Mouse (Mus musculus) yolk sac, embryonic 10.5 days (tissue): Measurements from ENCODE around the gene Phf12.

Source experiments
- DNase-seq: peaks from one replicate; pipeline ENCODE4 v3.0.0-alpha.2; 2017; ENCODE audit warnings: low spot score

Phf12 gene

GRCm38 (mm10) chr11:77970718-77971117 lies 11.8 kb upstream of the Phf12 start:
- DNase-seq = no peak

DNA sequence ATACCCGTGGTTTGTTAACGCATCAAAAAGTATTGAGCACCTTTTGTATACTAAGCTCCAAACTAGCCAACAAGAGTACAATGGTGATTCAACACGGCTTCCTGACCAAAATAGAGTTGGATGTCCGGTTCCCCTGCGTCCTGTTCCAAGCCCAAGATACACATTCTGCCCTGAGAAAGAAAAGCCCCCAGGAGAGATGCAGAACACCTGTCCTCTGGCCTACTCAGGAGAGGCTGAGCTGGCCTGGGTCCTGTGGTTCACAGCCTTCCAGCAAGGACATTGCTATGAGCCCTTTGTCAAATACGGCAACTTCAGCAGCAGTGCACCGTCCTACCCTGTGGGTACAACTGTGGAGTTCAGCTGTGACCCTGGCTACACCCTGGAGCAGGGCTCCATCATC lies 9.0 kb upstream of the Phf12 start:
- no peak for DNase-seq

- no peak for DNase-seq
These were observed 8.2 kb upstream of the Phf12 start for GRCm38 (mm10) chr11:77974325-77974724.

- no peak for DNase-seq
These were observed 6.7 kb upstream of the Phf12 start for GRCm38 (mm10) chr11:77975873-77976272.

DNA sequence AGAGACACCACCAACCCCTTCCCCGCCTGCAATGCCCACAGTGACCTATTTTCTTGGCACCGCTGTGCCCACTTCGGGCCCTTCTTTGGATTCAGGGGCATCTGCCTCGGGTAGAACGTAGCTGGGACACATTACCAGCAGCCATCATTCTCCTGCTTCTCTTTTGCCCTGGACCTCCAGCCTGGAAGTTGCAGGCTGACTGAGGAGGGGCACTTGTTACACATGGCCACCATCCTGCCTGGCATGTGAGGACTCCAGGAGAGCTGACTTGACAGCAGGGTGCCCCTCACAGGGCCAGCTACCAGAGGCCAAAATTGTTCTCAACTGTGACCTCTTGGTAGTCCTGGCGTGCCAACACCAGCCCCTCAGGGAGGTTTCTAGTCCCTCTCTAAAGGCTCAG lies 4.4 kb upstream of the Phf12 start:
- DNase-seq = no peak

DNA sequence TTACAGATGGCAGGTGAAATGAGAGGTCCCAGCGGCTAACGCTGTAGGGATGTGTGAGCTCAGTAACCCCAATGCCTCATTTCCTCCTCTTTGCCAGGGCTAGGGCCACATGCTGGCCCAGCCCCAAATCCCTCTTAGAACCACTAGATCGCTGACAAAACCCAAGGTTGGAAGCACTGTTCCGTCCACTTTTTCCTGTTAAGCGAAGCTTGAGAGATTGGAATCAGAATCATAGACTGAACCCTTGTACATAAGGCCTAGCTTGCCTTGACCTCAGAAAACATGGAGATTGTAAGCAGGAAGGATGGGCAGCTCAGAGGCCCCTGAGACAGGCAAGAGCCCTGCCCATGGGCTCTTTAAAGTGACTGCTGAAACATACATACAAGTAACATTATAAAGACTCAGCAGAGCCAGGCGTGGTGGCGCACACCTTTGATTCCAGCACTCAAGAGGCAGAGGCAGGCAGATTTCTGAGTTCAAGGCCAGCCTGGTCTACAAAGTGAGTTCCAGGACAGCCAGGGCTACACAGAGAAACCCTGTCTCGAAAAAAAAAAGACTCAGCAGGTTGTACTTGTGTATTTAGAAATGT lies 3.2 kb upstream of the Phf12 start:
- no peak for DNase-seq

- peak; percentile 70 for DNase-seq
These were observed 2.0 kb upstream of the Phf12 start for GRCm38 (mm10) chr11:77980281-77981204.

DNA sequence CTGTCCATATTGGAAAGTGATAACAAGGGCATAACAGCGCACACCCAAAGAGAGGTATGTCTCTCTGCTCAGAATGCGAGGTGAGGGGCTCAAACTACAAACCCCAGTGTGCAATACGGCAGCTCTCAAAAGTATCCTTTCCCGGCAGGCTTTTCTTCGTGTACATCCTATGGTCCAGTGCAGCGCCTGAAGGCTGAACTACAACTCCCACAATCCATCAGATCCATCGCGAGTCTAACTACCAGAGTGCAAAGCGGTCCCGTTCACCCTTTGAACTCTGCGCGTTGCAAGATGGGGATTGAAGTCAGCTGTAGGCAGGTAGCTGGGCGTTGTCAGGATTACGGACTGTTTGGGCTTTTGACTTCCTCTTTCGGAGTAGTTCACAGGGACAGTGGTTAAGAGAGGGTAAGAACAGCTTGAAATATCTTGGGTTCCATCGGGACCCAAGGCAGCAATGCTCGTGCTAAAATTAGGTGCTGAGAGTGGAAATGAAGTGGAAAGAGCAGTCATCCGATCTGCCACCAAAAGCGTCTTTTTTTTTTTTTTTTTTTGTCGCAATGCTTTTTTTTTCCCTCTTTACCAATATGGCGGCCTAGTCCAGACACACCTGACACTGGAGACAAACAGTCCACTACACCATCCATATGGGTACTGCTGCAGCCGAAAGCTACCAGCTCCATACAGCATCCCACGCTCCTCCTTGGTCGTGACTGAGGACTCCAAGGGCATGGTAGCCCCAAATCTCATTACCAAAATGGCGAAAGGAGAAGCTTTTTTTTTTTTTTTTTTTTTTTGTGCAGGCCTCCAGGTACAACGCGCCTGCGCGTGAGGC lies 729 bp upstream of the Phf12 start:
- peak; percentile 98 for DNase-seq

DNA sequence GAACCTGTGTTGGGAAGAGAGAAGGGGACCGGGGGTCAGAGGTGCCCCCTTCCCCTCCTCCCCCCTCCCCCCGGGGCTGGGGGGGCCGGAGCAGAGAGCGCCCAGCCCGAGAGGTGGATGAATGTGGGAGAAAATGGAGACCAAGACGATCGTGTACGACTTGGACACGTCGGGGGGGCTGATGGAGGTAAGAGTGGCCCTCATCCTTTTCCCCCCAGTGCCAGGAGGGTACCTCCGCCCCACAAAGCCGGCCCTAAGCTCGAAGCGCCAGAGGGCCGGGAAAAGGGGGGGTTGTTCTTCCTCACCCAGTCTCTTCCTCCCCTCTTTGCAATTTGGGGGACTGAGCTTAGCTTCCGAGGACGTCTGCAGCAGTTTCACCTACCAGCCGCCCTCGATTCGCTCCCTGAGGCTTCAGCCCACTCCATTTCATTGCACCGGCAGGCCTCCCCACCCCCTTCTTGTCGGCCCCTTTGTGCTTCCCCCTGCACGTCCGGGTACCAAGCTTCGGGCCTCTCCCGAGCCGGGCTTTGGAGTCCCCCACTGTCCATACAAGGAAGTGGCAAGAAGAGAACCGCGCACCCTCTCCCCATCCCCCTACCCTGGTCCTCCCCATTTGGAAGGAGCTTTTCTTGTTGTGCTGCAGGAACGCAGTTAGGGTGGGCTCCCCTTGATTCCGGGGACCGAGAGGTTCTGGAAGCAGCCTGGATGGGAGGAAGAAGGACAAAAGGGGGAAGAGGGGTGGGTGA lies 810 bp downstream of the Phf12 start:
- DNase-seq = peak; percentile 61

GRCm38 (mm10) chr11:77983937-77984835 lies 1.6 kb downstream of the Phf12 start:
- DNase-seq = peak; percentile 83

- DNase-seq = no peak
These were observed 2.3 kb downstream of the Phf12 start for GRCm38 (mm10) chr11:77984836-77985231.

DNA sequence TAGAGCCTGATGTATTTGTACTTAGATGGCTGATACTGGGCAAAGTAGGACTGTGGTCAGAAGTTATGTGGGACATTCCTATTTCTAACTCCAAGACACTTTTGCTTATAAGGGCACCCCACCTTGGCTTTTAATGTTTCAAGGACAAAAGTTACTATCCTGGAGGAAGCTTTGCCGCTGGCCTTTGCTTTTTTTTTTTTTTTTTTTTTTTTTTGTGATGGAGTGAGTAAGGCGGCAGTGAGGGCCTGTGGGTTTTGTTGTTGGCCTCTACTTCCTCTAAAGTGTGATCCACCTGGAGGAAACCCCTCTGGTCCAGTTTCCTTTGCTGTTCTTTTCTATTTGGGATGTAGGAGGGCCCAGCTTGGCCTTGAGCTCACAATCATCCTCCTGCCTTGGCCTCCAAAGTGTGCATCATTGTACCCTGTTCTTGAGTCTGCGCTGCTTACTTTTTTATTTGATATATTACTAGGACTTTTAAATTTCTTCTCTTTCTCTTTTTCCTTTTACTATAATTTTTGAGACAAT lies 3.0 kb downstream of the Phf12 start:
- no peak for DNase-seq

GRCm38 (mm10) chr11:77989071-77989690 lies 6.6 kb downstream of the Phf12 start:
- no peak for DNase-seq

GRCm38 (mm10) chr11:77995556-77995955 lies 13.0 kb downstream of the Phf12 start:
- DNase-seq = no peak

GRCm38 (mm10) chr11:78006446-78006845 lies 23.9 kb downstream of the Phf12 start:
- DNase-seq = no peak

DNA sequence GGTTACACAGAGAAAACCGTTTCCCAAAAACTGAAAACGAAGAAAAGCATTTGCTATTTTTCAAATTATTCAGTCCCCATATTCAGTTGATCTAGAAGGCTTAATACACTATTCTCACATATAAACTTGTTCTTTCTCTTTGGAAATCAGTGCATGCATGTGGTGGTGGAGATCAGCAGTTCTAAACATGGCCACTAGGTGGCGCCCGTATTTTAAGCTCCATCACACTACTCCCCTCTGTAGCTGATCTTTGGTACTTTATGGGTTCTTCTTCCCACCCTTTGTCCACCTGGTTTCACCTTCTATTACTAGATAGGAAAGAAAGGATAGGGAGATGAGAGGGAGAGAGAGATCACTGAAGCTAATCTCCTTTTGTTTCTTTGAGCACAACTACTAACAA lies 37.1 kb downstream of the Phf12 start:
- DNase-seq = peak; percentile 47

GRCm38 (mm10) chr11:78023607-78024006 lies 41.1 kb downstream of the Phf12 start:
- no peak for DNase-seq

DNA sequence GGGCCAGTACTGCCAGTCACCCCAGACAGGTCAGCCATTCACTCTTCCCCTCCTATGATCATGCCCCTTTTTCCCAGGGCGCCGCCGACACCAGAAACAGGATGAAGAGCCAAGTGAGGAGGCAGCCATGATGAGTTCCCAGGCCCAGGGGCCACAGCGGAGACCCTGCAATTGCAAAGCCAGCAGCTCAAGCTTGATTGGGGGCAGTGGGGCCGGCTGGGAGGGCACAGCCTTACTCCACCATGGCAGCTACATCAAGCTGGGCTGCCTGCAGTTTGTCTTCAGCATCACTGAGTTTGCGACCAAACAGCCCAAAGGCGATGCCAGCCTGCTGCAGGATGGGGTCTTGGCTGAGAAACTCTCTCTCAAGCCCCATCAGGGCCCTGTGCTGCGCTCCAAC lies 46.7 kb downstream of the Phf12 start:
- no peak for DNase-seq

DNA sequence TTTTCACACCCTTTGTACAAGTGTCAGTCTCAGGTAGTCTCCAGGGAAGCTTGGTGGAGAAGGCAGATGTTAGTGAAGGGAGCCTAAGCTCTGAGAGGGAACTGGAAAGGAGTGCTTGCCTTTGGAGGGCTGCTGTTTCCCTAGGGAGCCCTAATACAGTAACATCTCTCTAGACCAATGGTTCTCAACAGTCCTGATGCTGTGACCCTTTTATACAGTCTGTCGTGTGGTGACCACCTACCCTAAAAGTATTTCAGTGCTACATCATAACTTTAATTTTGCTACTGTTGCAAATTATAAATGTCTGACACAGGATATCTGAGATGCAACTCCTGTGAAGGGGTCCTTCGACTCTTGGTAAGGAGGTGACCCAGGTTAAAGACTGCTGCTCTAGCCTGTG lies 48.0 kb downstream of the Phf12 start:
- no peak for DNase-seq

DNA sequence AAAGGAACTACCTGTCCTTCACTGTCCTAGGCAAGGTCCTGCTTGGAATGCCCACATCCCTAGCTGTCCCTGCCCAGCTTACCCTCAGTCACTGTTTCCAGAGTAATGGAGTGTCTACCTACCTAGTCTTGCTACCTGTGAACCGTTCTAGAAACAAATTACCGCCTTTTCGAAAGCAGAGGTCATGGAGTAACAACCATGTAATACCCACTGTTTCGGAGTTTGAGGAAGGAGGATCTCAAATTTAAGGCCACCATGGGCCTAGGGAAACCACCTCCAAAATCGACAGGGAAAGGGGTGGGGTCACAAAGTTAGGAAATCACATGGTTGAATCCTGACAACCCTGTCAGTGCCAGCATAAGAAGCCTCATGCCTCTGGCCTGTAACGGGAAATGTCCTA lies 48.8 kb downstream of the Phf12 start:
- no peak for DNase-seq
